In the genomic region with DNA sequence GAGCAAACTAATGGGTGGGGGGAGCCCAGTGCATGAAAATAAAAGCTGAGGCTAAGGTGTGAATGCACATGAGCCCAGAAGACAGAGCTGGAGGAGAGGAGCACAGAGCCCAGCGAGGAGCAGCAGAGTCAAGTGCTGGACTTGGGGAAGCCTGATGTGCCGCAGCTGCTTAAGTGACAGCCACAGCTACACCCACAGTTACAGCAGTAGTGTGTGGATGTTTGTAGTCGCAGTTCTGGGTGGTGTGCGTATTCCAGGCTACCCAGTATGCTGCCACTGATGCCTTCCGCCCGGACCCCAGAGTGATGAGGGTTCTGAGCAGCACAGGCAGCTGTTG, we compare ENCODE assay signal across 9 mouse cellular contexts.
DNase-seq lines count a peak whose midpoint lies in the region; ATAC-seq and TF ChIP-seq lines count a peak whose summit lies in the region.
"Had no signal": no experiment of that assay in that cellular context is flagged by ENCODE, and none has a peak within 500 bp of the region (broad histone marks: within the 10 kb centered on the region; RNA-seq: fewer than 3 reads in every experiment).

No protein-coding gene starts in this region.

- intact Hi-C loops in left cerebral cortex, postnatal 36 days (cut with DNase I) = no loop called here

- H3K4me2 ChIP-seq in embryonic facial prominence, embryonic 13.5 days = no peak overlapping the region
- no peak overlapping the region for H3K4me2 ChIP-seq in limb, embryonic 13.5 days (replicated peaks)

- H3K9me3 ChIP-seq in ES-Bruce4 (replicated peaks; ENCODE audit: control insufficient read depth, insufficient read depth, low read length, poor library complexity, severe bottlenecking) = no peaks in the 10 kb centered on the region
- no peaks in the 10 kb centered on the region for H3K9me3 ChIP-seq in embryonic facial prominence, embryonic 13.5 days
- no peaks in the 10 kb centered on the region for H3K9me3 ChIP-seq in limb, embryonic 13.5 days

- ATAC-seq in embryonic facial prominence, embryonic 13.5 days (ENCODE audit: insufficient number of reproducible peaks, insufficient read depth, low FRiP score, low TSS enrichment, low read depth) = no peak
- no peak for ATAC-seq in limb, embryonic 13.5 days (ENCODE audit: low FRiP score, low read depth)
- ATAC-seq in megakaryocyte-erythroid progenitor cell, adult 5-6 weeks (replicated peaks; ENCODE audit: low FRiP score, low TSS enrichment, poor library complexity, severe bottlenecking) = no peak
- ATAC-seq: midbrain, embryonic 16.5 days had no signal

- TF ChIP-seq POLR2A in kidney, adult 2 months (IDR thresholded peaks at IDR 0.05; ENCODE audit: low read depth, low read length) = no peak
- no peak for TF ChIP-seq POLR2A in ES-Bruce4 (IDR thresholded peaks at IDR 0.05; ENCODE audit: insufficient read depth, low read length)

- no peaks in the 10 kb centered on the region for H3K27me3 ChIP-seq in kidney, adult 2 months (replicated peaks; ENCODE audit: control insufficient read depth, insufficient read depth, low read length)
- H3K27me3 ChIP-seq in ES-Bruce4 (ENCODE audit: control insufficient read depth, insufficient read depth, low read length, poor library complexity, severe bottlenecking) = no peaks in the 10 kb centered on the region
- no peaks in the 10 kb centered on the region for H3K27me3 ChIP-seq in embryonic facial prominence, embryonic 13.5 days
- H3K27me3 ChIP-seq in limb, embryonic 13.5 days = no peaks in the 10 kb centered on the region

- H3K36me3 ChIP-seq in kidney, adult 2 months (ENCODE audit: control insufficient read depth, insufficient read depth, low read length) = no peaks in the 10 kb centered on the region
- no peaks in the 10 kb centered on the region for H3K36me3 ChIP-seq in ES-Bruce4 (ENCODE audit: control insufficient read depth, insufficient read depth, low read length, poor library complexity, severe bottlenecking)
- H3K36me3 ChIP-seq in embryonic facial prominence, embryonic 13.5 days = peaks cover 7% of the 10 kb centered on the region; the same call in 1 of the 2 replicates
- peaks cover 7% of the 10 kb centered on the region; the same call in 1 of the 2 replicates for H3K36me3 ChIP-seq in limb, embryonic 13.5 days

- DNase-seq in kidney, adult 2 months = no peak
- no peak for DNase-seq in kidney, adult 9 months
- DNase-seq in adrenal gland, postnatal 14 days = no peak
- DNase-seq in left cerebral cortex, postnatal 36 days (ENCODE audit: low spot score in 2 of 2) = no peak

- H3K4me1 ChIP-seq in kidney, adult 2 months (ENCODE audit: control insufficient read depth, insufficient read depth, low read length) = peaks cover 39% of the 10 kb centered on the region
- H3K4me1 ChIP-seq in ES-Bruce4 (ENCODE audit: control insufficient read depth, insufficient read depth, low read length) = peaks cover 7% of the 10 kb centered on the region
- H3K4me1 ChIP-seq in embryonic facial prominence, embryonic 13.5 days = peaks cover 42% of the 10 kb centered on the region
- peaks cover 28% of the 10 kb centered on the region for H3K4me1 ChIP-seq in limb, embryonic 13.5 days

- TF ChIP-seq EP300 in ES-Bruce4 (IDR thresholded peaks at IDR 0.05; ENCODE audit: insufficient read depth, low read depth, low read length) = no peak

- TF ChIP-seq CTCF in kidney, adult 2 months (conservative IDR thresholded peaks at IDR 0.05; ENCODE audit: insufficient read depth, insufficient read length, low read depth, low read length) = no peak
- no peak for TF ChIP-seq CTCF in ES-Bruce4 (IDR thresholded peaks at IDR 0.05; ENCODE audit: low read depth, low read length)

- peak overlapping the region; percentile 44; the same call in 1 of the 2 replicates for H3K27ac ChIP-seq in kidney, adult 2 months (ENCODE audit: insufficient read depth, low read depth, low read length)
- H3K27ac ChIP-seq in ES-Bruce4 (ENCODE audit: insufficient read depth, low read length) = peak overlapping the region; percentile 79; the same call in 1 of the 2 replicates
- peak overlapping the region; percentile 45; the same call in 1 of the 2 replicates for H3K27ac ChIP-seq in embryonic facial prominence, embryonic 13.5 days
- H3K27ac ChIP-seq in limb, embryonic 13.5 days = peak overlapping the region; percentile 45; the same call in 1 of the 2 replicates

- 75% methylated on average over 6 of the region's 6 CpGs for WGBS in kidney, adult 2 months
- 83% methylated on average over 6 of the region's 6 CpGs for WGBS in embryonic facial prominence, embryonic 13.5 days
- 63% methylated on average over 6 of the region's 6 CpGs for WGBS in limb, embryonic 13.5 days

- H3K9ac ChIP-seq in ES-Bruce4 (ENCODE audit: low read depth, poor library complexity, severe bottlenecking) = no peak overlapping the region
- H3K9ac ChIP-seq in embryonic facial prominence, embryonic 13.5 days = no peak overlapping the region; the same call in 1 of the 2 replicates
- H3K9ac ChIP-seq in limb, embryonic 13.5 days = no peak overlapping the region

- no peak overlapping the region for H3K4me3 ChIP-seq in kidney, adult 2 months (ENCODE audit: insufficient read depth, low read depth, low read length)
- no peak overlapping the region for H3K4me3 ChIP-seq in ES-Bruce4 (ENCODE audit: low read depth, low read length)
- H3K4me3 ChIP-seq in embryonic facial prominence, embryonic 13.5 days = no peak overlapping the region
- H3K4me3 ChIP-seq in limb, embryonic 13.5 days = no peak overlapping the region
